Mouse (Mus musculus) olfactory bulb, adult 2 months (tissue): ENCODE results near the gene Serpina1b. TPM values are rescaled to one million over a fixed set of nuclear protein-coding genes. Genes with fewer than 3 reads are reported as not detected.
"Not testable (repeated sequence)": the region's sequence is repeated elsewhere in the genome, so short reads cannot be mapped to it uniquely, and the experiment has no call there.

Experiments used
- H3K27ac ChIP-seq: fragments of 200-500 bp; 2 replicates; pipeline ENCODE4 v1.5.1; 2012; ENCODE audit warnings: low read depth, low read length; ENCODE audit not compliant: insufficient read depth
- H3K4me1 ChIP-seq: fragments of 200-500 bp; 2 replicates; pipeline ENCODE4 v1.6.1; 2012; ENCODE audit warnings: low read length; ENCODE audit not compliant: control insufficient read depth, insufficient read depth
- H3K4me3 ChIP-seq: fragments of 200-500 bp; 2 replicates; pipeline ENCODE4 v1.5.1; 2012; ENCODE audit warnings: mild to moderate bottlenecking, low read depth, low read length, moderate library complexity; ENCODE audit not compliant: insufficient read depth
- CTCF ChIP-seq: fragments of 200-500 bp; IDR thresholded peaks from 2 replicates; pipeline ENCODE4 v1.5.1; 2012; ENCODE audit warnings: low read depth, mild to moderate bottlenecking, low read length, moderate library complexity; ENCODE audit not compliant: insufficient read depth
- POLR2A ChIP-seq: fragments of 200-500 bp; IDR thresholded peaks from 2 replicates; pipeline ENCODE4 v1.6.1; 2012; ENCODE audit warnings: mild to moderate bottlenecking, low read depth, low read length, moderate library complexity; ENCODE audit not compliant: insufficient read depth
- WGBS: fragments of 180-500 bp; shearing (Covaris S2); methylation state at CpG from one replicate; pipeline ENCODE4 v1.1.7; 2018; 5-methylcytosine and 5-hydroxymethylcytosine counted together
- polyA plus RNA-seq: library from polyadenylated mRNA; stranded (reverse); fragments of >200 nt; gene quantifications from 2 replicates; pipeline ENCODE4 v1.2.4, GENCODE M21; 2012; ENCODE audit warnings: low replicate concordance; ENCODE audit not compliant: missing spikeins, insufficient read depth, insufficient read length

Serpina1b gene
- polyA plus RNA-seq, 1 experiment = not detected

DNA sequence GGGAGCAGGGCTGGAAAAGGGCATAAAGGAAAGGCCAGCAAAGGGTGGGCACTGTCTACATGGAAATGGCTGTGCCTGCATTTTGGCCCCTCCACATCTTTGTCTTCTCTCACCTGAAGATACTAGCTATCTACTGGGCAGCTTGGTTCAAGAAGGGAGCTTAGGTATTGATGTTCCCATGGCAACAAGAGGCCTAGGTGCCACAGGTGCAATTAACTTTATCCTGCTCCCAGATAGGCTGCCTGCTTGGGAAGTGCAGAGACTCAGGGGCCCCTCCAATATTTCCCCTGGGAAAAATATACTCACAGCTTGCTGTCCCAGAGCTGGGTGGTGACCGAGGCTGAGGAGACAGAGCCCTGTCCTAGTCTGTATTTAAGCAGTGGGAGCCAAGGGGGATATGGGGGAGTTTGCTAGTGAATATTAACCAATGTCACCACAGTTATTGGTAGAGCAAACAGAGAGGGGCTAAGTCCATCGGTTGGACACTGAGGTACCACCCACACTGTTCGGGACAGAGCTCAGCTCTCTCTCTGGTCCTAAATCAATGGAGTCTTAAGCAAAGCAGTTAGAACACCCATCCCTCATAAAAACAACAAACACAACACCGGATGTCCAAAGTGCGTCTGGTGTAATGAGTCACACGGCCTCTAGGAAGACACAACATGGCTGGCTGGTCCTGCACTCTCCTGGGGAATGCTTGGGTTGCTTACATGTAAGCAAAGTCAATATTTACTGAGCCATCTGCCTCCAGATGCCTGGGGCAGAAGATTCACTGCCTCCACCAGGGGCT, 92.2 kb downstream of the Serpina1b start:
- not testable (repeated sequence) for H3K27ac ChIP-seq, H3K4me3 ChIP-seq, H3K4me1 ChIP-seq
- WGBS = 91% methylated on average over 6 of the region's 6 CpGs

DNA sequence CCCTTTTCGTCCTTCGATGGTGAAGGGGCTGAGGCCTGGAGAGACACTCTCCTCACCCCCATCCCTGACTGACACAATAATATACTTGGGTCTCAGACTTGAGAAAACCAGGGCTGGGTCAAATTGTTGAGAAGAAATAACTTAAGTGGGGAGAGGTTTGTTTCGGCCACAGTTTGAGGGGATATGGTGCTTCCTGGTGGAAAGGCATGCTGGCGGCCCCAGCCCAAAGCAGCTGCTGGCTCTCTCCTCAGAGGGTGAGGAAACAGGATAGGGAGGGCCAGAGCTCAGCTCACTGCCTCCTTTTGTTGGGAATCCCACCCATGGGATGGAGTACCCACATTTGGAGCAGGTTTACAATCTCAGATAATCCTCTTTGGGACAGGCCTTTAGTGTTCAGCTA, 94.6 kb downstream of the Serpina1b start:
- not testable (repeated sequence) for H3K4me3 ChIP-seq, H3K27ac ChIP-seq, H3K4me1 ChIP-seq
- 81% methylated on average over 4 of the region's 4 CpGs for WGBS

DNA sequence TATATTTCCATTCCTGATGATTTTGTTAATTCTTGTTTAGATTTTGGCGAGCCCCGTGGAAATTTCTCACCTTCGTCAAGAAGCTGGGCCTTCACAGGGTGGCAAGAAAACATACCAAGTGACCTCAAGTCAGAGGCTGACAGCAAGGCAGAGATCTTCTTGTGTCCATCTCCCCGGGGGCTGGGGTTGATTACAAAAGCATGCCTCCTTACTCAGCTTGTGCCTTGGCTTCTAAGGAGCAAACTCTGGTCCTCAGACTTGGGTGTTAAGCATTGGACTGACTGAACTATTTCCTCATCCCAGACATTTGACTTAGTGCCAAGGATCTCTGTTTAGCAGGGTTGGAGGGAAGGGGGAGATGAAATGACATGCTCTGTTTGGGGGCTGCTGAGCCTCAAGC, 95.1 kb downstream of the Serpina1b start:
- not testable (repeated sequence) for H3K4me3 ChIP-seq, H3K27ac ChIP-seq, H3K4me1 ChIP-seq
- WGBS = 78% methylated on average over 4 of the region's 4 CpGs

DNA sequence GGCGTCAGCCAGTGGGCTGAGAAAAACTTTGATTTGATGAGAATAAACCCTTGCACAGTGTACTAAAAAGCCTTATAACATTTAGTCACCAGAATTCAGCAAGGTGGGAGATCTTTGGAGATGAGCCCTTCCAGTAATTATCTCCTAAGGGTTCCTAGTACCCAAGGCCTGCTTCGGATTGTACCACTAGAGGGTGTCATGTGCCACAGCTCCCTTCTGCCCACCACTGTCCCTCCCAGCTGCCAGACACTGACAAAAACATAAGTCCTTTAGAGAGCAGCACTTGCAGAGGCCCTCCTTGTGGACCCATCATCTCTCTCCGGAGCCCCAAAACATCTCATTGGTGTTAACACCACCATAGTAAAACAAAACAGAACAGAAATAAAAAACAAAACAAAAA, 118.6 kb downstream of the Serpina1b start:
- no peak overlapping the region for H3K4me3 ChIP-seq
- H3K27ac ChIP-seq = no peak overlapping the region
- H3K4me1 ChIP-seq = no peaks in the 10 kb centered on the region
- whole genome bisulfite sequencing = 76% methylated on average over 3 of the region's 3 CpGs
- TF ChIP-seq CTCF = no peak
- no peak for TF ChIP-seq POLR2A

DNA sequence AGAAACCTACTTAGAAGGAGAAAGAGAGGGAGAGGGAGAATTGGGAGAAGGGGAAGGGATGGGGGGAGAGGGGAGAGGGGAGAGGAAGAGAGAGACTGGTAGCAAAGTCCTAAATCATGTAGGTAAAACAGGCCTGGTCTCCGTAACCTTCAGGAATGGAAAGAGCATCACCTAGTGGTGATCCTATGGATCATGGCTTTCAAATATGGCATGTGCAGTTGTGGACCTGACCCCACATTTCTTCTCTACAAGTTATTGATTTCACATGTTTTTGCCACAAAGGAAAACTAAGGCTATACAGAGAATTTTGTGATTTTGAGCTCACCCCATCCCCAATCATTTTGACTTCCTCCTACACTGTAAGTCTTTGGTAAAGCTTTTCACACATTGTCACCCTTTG, 119.8 kb downstream of the Serpina1b start:
- no peak for TF ChIP-seq CTCF
- no peak for TF ChIP-seq POLR2A
- H3K4me1 ChIP-seq = no peaks in the 10 kb centered on the region
- H3K4me3 ChIP-seq = no peak overlapping the region
- 73% methylated on average over 1 of the region's 1 CpGs for WGBS
- H3K27ac ChIP-seq = no peak overlapping the region

DNA sequence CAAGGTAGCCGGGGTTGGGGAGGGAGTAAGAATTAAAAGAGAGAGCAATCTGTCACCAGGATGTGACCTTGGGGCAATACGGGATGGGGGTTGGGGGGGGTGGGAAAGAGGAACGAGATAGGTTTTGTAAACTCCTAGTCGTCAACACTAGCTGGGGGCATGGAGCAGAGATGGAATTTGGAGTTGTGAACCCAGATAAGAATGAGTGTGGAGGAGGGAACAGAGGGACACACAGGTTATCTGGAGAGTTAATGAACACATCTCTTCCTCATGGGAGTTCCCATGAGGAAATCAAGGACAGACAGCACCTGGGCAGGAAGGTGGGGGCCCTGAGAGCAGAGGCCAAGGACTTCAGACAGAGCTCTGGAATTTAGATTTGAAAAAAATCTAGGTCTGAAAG, 124.1 kb downstream of the Serpina1b start:
- no peak overlapping the region for H3K4me3 ChIP-seq
- H3K4me1 ChIP-seq = no peaks in the 10 kb centered on the region
- H3K27ac ChIP-seq = no peak overlapping the region
- 87% methylated on average over 4 of the region's 4 CpGs for WGBS
- TF ChIP-seq POLR2A (no peak), CTCF (no peak)

DNA sequence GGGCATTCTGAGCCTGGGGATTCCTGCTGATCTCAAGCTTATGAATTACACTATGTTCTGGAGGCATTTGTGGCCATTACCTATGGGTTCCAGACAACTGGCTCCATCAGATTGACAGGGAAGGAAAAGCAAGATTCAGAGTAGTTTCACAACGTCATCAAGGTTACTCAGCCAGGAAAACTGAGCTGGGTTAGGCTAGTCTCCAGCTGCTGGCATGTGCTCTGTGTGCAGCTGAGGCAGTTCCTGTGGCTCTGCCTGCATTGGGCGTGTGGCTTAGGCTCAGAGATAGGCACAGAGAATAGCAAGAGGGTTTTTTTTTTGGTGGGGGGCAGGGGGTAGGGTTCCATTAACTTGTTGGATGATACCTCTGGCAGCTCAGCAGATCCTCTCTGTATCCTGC, 124.6 kb downstream of the Serpina1b start:
- 63% methylated on average over 2 of the region's 2 CpGs for WGBS

DNA sequence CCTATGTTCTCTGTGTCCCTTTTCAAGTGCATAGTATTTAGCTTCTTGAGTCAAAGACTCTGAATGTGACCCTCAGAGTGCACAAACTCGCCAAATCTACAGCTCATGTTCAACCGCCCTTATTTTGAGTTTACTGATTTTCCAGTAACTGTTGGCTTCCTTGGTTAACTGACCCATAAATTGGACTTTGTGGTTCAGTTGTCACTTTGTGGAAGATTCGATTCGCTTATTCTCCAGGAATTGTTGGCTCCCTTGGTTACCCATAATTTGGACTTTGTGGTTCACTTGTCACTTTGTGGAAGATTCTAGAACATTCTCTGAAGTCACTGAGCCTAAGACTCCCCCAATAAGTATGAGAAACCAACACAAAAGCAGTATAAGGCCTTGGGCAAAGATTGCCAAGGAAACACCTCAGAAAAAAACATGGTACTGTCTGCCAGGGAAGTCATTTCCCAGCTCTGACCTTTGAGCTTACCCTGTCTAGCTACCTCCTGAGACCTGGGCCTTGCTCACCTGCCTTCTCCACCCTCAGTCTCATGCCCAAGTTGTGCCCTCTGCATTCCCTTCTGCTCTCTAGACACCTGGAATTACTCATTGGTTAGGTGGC, 129.9 kb downstream of the Serpina1b start:
- no peak for TF ChIP-seq CTCF
- TF ChIP-seq POLR2A = no peak
- H3K4me1 ChIP-seq = no peaks in the 10 kb centered on the region
- 86% methylated on average over 4 of the region's 4 CpGs for WGBS
- no peak overlapping the region for H3K4me3 ChIP-seq
- no peak overlapping the region for H3K27ac ChIP-seq

More for the DNA sequence above, 124.6 kb downstream of the Serpina1b start:
- no peak for TF ChIP-seq CTCF
- no peak for TF ChIP-seq POLR2A
- H3K4me1 ChIP-seq = no peaks in the 10 kb centered on the region
- H3K27ac ChIP-seq = no peak overlapping the region
- H3K4me3 ChIP-seq = no peak overlapping the region

DNA sequence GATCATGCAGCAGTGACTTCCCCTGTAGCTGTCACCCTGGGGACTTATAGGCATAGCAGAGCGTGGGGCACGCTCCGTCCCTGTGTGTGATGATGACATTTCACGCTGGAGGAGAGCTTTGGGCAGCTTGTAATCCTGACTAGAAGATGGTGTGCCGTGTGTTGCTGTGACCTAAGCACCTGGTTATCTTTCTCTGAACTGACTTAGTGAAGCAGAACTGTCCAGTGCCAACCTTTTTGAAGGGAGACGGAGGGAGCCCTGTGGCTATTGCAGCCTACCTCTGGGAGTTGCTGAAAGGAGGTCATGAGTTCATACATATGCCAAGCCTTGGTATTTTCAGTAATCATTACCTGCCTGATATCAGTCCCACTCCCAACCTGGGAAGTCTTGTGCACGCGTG, 134.7 kb downstream of the Serpina1b start, which contains the start of gene Serpina1f:
Serpina1f (minus strand) TSS at position 101 of the 400 bp plus-strand sequence.
- H3K27ac ChIP-seq = no peak within 1 kb of the TSS
- 92% methylated on average over 8 of the region's 8 CpGs for WGBS
- H3K4me1 ChIP-seq = no peaks in the 10 kb centered on the region
- TF ChIP-seq POLR2A (no peak), CTCF (no peak)
- no peak within 1 kb of the TSS for H3K4me3 ChIP-seq
